Mouse (Mus musculus) MEL (cell line): ENCODE measurements around the gene Il4i1.

Experiments used
- CHD2 ChIP-seq: IDR thresholded peaks from 2 replicates; pipeline ENCODE4 v1.6.1; 2011; ENCODE audit warnings: low read length, improper control_type of control experiment
- CTCF ChIP-seq, 3 experiments: IDR thresholded peaks in 2 of 3; conservative IDR thresholded peaks in 1 of 3; 2 replicates each; pipeline ENCODE4 v1.5.1; 2011 to 2012; ENCODE audit warnings: low read length in 3 of 3, low read depth in 2 of 3, mild to moderate bottlenecking in 2 of 3, improper control_type of control experiment in 1 of 3, inconsistent platforms in 1 of 3, mixed read lengths in 1 of 3, moderate library complexity in 1 of 3; ENCODE audit not compliant: control insufficient read depth in 1 of 3, insufficient read depth in 1 of 3, poor library complexity in 1 of 3, severe bottlenecking in 1 of 3
- POLR2AphosphoS2 ChIP-seq: IDR thresholded peaks from 2 replicates; pipeline ENCODE4 v1.6.1; 2011; ENCODE audit warnings: low read length, improper control_type of control experiment
- RCOR1 ChIP-seq: IDR thresholded peaks from 2 replicates; pipeline ENCODE4 v1.6.1; 2012; ENCODE audit warnings: low read depth, mild to moderate bottlenecking, inconsistent platforms, low read length, improper control_type of control experiment

- TF ChIP-seq CTCF (IDR thresholded peaks at IDR 0.05 in 2 of 3, conservative IDR thresholded peaks at IDR 0.05 in 1 of 3; ENCODE audit: control insufficient read depth in 1 of 3, insufficient read depth in 1 of 3, low read depth in 2 of 3, low read length in 3 of 3, poor library complexity in 1 of 3, severe bottlenecking in 1 of 3) = no peak
- no peak for TF ChIP-seq POLR2AphosphoS2
- no peak for TF ChIP-seq CHD2
- TF ChIP-seq RCOR1 = no peak
Measured at GRCm38 (mm10) chr7:44853596-44854355, 37.6 kb downstream of the Il4i1 start.
